Mouse (Mus musculus): ENCODE results near the gene Prr7.
"Not testable (repeated sequence)": the region's sequence is repeated elsewhere in the genome, so short reads cannot be mapped to it uniquely, and the experiment has no call there.

Prr7 gene

DNA sequence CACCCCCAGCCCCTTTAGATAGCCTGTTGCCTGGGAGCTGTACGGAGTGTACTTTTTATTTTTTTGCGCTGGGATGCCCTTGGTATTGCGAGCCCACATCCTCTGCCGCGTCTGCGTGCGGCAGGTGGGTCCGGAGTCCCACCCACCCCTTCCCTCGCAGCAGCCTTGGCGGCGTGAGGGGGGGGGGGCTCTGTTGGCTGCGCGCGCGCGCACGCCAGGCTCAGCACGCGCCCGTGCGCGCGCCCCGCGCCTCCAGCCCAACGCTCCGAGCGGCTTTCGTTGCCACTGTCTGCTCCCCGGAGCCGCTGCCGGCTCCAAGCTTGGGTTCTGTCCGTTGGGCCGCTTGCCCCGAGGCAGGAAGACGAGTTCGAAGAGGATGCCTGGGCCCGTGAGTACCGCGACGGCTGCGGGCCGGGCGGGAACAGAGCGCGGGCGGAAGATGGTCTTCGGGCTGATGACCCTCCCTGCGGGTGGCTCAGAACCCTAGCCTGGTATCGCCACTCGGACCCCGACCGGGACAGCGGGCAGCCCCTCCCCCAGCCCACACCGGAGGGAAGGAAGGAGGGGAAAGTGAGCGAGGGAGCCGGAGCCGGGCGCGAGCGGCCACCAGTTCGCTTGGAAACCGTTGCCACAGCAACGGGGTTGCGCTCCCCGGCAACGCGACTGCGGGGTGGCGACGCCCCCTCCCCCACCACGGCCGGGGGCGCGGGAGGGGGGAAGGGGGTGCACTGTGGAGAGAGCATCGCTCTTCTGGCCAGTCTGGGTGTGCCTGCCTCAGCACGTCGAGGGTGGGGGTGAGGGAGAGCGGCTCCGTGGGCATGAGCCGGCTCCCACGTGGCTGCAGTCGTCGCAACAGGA is at the start of gene Prr7:
Gene Prr7 (plus strand): TSS at position 241 of the 858 bp plus-strand sequence.
- DNase-seq: peak; percentile 77

DNA sequence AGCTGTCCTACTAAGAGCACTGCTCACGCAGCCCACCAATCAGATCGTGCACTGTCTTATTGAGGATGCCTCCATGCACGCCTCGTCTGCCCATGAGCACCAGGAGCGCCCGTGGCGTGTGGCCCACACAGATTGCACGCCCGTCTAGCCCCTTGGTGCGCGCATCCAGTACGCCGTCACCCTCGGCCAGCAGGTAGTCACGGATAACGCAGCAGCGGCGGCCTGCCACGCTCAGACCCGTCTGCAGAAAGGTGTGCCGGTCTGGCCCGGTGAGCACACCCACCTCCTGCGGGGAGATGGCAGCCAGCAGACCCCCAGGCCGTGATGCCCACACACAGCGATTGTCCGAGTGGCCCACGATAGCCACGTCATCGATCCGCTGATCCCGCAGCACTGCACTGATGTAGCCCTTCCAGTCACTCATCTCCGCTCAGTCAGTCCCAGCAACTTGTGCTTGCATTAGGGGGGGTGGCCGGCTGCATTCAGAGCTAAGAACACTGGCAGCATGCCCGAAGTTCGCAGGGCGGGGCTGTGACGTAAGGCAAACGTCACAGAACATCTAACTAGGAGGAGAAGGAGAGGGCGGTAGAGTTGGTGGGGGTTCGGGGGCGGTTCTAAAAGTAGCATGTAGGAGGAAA is 49.2 kb upstream of the Prr7 start, which contains the start of gene Pfn3:
Gene Pfn3 (minus strand): TSS at position 490 of the 638 bp plus-strand sequence.
- peak; percentile 87 for DNase-seq

DNA sequence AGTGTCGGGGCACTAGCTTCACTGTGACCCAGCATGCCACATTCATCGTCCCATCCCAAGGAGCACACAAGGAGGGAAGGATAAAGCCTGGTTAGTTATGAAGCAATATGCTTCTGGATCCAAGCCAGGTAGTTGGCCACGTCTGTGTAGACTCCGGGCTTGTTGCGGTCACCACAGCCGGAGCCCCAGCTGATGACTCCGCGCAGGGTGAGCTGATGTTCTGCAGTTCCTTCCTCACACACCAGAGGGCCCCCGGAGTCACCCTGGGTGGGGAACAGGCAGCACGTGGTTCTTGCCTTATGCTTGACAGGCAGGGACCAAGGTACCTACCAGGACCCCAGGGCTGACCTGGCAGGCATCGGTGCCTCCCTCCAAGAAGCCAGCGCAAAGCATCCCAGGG is 46.1 kb upstream of the Prr7 start:
- DNase-seq: peak; percentile 86

DNA sequence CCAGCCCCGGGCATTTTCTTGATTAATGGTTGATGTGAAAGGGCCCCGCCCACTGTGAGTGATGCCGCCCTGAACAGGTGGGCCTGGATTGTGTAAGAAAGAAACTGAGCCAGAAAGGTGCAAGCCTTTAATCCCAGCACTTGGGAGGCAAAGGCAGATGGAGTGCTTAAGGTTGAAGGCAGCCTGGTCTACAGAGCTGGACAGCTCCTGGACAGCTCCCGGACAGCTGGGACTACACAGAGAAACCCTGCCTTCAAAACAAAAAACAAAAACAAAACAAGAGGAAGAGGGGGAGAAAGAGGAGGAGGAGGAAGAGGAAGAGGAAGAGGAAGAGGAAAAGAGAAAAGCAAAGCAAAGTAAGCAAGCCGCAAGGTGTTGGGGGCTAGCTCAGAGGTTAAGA is 44.9 kb upstream of the Prr7 start:
- DNase-seq: no peak

DNA sequence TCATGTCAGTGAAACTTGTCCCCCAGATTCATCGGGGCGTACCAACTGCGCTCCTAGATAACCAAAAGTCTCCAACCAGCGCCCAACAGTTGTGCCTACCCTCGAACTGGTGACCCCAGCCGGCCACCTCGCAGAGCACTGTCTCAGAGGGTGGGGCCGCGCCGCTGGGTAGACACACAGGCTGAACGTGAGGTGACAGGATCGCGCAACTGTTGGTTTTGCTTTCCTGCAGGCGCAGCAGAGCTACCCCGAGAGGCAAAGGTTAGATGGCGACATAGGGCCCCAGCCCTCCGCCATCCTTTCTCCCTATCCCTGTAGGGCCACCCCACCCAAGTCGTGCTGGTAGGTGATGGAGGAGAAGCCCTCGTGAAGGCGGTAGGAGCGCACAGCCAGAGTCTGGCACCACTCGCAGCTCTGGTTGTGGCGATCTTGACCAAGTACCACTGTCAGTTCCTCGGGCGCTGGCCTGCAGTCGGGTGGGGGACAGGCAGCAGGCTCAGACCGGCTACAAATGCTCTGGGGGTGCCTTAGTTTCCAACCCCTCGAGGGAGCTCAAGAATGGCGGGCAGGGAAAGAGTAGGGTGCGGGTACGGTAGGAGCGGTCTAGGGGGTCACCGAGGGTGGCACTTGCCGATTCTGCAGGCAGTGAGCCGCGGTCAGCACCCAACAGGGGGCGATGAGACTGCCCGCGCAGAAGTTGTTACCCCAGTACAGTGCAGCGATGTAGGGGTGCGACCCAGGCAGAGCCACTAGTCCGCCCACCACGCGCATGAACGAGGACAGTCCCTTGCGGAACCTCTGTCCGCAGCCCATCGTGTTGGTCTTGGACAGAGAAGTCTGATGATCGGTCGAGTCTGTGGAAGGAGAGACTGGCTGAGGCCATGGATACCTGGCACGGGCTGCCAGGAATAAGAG is 43.8 kb upstream of the Prr7 start:
- no peak for DNase-seq

DNA sequence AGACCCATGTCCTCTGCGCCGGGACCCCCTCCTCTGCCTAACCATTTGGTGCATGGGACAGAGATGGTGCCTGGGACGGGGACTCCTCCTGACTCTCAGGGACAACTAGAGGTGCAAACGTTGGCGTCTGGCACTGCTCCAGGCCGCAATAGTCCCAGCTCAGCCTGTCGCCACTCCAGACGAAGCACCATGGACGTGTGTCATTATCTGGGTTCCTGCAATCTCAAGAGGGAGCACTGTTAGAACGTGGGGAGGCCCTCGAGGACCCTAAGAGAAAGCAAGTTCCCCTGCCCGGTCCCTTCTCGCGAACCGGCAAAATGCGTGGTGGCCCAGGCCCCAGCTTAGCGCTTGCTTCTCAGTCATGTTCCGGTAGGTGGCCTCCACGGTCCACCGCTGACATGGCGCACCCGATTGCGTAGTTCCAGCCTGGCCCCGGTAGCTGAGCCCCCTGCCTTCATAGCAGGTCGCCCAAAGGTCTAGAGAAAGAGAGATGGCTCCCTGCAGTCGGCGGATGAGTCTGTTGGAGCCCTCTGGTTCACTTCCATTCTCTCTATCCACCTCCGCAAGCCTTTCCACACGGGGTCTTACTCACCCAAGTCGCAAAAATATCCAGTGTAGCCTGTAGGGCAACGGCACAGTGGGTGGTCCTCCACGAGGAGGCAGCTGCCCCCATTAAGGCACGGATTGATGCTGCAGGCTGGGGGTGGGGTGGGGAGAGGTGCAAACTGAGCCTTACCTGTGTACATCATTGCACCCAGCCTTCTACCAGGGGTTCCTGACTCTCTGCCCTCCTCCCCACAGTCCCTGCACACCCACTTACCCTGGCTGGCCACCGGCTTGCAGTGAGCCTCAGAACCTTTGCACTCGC is 42.9 kb upstream of the Prr7 start:
- peak; percentile 70 for DNase-seq

DNA sequence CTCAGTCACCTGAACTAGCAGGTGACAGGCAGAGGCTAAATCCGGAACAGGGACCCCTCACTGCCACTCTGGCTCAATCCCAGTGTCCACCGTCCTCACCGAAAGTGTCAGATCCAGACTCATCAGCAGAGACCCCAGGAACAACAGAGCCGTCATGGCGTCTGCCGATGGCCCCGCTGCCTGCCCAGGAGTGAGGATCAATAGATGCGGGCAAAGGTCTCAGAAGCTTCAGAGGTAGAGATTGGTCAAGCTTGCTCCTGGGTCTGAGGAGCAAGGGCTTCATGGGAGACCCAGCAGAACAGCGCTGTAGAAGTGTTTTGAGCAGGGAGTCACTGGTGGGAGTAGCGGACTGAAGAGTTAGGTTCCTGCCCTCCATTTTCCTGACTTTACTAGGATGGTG is 37.5 kb upstream of the Prr7 start, which contains the start of gene F12:
Gene F12 (minus strand): TSS at position 181 of the 400 bp plus-strand sequence.
- no peak for DNase-seq

DNA sequence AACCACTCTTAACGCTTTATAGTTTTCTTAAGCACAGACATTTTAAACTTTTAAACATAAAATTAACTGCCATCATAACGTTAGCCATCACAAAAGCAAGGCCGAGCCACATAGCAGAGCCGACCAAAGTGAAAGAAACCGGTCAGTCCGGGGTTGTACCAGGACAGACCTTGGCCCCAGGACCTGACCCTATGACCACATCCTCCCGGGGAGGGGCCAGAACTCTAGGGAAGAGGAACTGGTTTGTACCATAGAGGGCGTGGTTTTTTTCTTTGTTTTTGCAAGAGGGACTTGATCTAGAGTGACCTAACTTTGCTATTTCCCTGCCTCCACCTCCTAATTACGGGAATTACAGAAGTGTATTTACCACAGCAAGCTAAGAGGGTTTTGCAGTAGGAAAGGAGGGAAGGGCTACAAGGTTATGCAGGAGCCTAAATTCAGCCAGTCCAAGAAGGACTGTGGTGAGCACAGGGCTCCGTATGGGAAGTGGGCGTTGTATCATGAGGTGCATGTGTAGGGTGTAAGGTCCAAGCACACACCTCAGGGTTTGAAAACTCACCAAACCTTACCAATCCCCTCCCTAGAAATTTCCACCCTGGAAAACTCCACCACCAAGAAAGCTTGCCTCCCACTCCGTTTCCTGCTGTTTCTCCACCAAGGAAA is 34.7 kb upstream of the Prr7 start:
- no peak for DNase-seq

DNA sequence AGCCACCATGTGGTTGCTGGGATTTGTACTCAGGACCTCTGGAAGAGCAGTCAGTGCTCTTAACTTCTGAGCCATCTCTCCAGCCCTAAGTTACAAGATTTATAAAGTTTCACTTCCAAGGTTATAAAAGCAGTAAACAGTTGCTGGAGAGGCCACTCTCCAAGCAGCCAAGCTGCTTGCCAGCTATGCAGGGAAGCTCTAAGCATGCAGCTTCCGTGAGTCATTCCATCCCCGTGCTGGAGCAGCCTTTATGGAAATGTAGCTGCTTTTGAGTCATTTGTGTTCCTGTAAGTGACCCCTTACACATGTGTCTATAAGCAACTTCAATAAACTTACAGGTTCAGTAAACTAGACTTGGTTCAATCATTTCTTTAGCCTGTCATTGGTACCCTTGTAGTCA is 33.5 kb upstream of the Prr7 start:
- no peak for DNase-seq

DNA sequence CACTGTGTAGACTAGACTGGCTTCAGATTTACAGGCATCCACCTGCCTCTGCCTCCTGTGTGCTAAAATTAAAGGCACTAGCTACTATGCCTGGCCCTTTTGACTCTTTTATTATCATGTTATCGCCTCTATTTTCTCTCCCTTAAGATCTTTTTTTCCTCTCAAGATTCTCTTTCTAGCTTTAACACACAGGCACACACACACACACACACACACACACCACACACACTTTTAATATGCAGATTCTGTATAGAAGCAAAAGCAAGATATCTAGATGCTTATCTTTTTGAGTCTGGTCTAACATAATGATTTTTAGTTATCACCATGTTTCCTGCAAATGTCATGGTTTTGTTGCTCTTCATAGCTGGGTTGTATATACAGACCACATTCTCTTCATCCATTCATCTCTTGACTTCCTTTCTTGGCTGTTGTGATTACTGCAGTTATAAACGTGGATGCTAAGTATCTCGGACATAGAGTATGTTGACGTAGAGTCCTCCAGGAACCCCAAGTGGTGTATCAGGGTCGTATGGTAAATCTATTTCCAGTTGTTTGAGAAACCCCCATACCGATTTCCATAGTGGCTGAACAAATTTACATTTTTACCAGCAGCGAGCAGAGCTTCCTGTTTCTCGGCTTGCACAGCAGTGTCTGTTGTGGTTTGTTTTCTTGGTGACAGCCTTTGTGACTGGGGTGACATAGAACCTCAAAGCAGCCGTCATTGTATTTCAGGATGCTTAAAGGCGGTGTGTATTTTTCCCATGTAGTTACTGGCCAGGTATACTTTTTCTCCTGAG is 32.0 kb upstream of the Prr7 start:
- DNase-seq: no peak

DNA sequence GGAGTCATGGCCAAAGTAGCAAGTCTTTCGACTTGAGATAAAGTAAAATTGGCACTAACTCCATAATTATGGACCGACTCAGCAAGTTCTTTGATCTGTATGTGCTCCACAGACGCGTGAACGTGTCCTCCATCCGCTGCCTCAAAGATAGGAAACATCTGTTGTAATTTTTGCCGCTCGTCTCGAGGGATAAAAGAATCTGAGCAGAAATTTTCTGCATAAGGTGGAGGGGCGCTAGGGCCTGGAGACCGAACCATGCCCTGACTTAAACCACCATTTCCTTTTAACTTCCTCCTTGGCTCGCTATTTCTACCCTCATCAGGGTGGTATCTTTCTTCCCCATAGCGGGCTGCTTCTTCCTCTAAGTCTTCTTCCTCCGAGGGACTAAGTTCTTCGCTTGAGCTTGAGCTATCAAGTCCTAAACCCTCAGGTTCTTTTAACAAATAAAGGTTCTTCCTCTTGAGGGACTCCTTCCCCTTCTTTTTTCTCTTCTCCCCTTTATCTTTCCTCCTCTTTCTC is 26.9 kb upstream of the Prr7 start:
- DNase-seq: not testable (repeated sequence)

DNA sequence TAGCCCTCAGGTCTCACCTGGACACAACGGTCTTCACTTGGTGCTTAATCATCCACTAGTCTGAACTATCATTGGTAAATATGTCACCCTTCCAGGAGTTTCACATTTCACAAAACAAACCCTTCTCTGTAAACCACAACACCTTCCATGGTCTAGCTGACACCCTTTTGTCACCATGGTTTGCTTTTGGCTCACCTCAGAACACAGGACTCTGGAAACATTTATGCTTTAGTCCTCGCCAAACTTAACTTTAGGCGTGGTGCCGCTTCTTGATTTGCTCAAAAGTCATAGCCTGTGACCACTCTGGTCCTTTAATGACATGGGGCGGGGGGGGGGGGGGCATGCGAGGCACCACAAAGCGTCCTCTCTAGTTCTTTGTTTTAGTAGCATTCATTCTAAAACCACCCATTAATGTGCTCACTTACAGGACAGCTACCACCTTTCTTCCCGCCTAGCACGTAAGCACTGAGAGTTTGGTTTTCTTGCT is 20.2 kb upstream of the Prr7 start:
- no peak for DNase-seq

DNA sequence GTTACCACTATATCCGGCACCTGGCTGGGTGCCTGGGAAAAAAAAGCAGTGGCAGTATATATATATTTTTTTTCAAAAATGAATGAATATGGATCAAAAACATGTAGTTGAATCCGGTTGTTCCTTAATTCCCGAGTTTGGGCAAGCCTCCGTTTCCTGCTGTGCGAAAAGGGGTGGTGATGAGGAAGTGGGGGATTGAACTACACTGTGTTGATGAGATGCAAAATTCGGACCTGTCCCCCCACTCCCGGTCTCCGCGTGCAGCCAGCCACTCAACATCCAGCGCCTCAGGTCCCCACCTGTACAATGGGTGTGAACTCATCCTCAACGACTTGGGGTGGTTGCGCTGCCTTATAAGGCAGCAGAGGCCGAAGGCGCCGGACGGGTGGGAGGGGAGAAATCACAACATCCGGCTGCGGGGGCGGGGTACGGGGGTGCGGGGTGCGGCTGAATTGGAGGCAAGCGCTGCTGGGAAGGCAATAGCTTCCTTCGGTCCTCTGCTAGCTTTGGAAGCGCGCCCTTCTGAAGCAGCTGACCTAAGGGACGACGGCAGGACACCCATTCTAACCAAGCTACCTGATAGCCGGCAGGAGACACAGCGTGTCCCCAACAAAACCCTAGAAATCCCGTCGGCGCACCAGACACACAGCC is 19.7 kb upstream of the Prr7 start:
- DNase-seq: no peak

DNA sequence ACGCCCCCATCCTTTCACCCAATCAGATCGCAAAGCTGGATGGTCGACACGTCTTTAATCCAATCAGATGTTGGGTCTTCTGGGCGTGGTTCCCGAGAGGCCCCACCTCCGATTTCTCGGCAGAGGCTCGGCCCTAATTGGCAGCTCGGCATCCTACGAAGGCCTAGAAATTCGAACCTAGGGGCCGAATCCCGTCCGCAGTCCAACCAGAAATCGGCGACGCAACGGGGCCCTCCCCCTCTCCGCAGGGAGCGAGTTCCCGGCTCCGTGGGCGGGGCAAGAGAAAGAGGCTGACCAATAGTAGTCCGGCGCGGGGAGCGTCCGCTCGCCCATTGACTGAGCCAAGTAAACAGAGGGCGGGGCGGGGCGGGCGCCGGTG is 19.1 kb upstream of the Prr7 start, which contains the start of gene Grk6:
Gene Grk6 (plus strand): TSS at position 136 of the 379 bp plus-strand sequence.
- DNase-seq: peak; percentile 100

DNA sequence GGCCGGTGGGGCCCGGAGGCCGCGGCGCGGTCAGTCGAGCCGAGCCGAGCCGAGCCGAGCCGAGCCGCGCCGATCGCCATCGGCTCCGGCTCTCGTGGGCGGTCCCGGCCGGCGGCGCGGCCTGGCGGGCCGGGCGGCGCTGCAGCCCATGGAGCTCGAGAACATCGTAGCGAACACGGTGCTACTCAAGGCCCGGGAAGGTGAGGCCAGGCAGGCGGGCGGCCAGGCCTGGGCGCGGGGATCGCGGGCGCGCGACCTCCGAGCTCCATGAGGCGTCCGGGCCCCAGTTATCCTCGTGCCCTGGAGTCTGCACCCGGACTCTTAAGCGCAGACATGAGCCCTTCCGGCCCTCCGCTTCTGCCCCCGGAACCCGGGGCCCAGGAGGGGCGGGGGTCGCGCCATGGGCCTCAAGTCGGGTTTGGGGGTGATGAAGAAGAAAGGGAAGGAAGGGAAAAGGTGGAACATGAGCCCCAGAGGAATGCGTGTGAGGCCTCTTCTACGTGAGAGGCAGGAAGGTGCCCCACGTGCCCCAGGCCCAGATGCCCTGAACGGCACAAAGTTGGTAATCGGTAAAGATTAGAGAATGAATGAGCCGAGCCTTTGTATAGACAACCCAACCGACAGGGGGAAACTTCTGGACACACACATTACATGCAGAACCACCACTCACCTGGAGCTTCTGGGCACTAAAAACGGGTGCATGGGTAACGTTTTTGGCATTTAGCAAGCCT is 18.5 kb upstream of the Prr7 start:
- DNase-seq: no peak

DNA sequence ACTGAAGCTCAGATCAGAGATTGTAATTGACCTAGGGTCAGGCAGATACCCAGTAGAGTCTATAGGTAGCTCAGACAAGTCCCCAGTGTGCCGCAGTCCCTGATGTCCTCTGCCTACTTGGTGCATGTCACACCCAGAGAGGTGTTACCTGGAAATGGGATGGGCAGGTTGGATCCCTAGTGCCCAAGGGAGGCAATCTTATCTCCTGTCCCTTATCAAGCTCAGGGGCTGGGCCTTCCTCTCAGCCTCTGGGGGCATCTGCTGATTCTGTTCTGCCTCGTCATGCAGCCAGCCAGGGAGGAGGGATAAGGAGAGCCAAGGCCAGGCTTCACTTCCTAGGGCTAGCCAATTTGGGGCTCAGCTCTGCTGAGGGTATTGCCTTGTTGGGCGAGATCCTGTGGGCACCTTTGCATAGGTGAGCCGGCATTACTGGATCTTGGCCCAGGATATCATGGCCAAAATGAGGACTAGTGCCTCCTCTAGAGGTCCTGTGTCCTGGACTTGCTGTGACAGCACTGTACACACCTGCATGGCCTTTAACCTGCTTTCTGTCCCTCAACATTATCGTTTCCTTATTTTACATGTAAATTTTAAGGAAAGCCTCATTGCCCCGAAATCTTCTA is 17.5 kb upstream of the Prr7 start:
- DNase-seq: no peak

DNA sequence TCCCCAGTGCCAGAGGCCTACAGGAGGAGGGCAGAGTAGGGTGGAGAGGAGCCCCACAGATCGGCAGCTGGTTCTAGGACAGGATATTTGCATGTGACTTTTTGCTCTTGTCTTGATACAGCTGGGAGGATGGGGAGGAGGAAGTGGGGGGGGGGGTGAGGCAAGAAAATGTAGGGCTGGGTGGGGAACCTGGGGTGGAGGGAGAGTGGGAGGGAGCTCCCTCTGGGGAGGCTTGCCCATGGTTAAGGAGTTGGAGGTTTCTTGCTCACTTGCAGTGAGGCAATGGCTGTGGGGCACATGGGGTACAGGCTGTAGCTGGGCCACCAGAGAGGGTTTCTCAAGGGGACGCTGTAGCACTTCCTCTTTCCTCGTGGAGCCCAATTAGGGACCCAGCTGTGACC is 16.5 kb upstream of the Prr7 start:
- no peak for DNase-seq

DNA sequence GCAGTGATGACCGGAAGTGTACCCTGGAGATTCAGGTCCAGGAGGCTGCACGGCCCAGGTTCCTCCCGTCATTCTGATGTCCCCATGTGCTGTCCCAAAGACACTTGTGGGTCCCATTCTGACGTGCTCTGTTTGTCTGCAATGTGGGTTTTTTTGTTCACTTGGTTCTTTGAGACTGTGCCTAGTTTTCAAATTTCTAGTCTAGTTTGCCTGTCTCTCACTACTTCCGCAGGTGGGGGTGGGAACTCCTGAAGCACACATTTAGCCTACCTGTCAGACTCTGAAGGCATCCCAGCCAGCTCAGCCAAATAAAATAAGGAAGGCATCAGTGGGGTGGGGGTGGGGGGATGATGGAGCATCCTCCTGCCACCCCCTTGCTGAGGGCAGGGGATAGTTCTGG is 15.9 kb upstream of the Prr7 start:
- no peak for DNase-seq

Data from right cerebral cortex, adult 18-20 months (tissue).